Mouse (Mus musculus): ENCODE measurements around the gene Selenoo.

GRCm38 (mm10) chr15:89136461-89137155 is 47.7 kb downstream of the Selenoo start:
- no peak for TF ChIP-seq POLR2A (IDR thresholded peaks at IDR 0.05; ENCODE audit: low read depth, low read length)
- TF ChIP-seq CTCF (IDR thresholded peaks at IDR 0.05; ENCODE audit: extremely low read depth, insufficient read length, insufficient replicate concordance, low read depth, low read length), result no peak

Data from small intestine, adult 2 months (tissue).